Mouse (Mus musculus) brown adipose tissue, adult 24 weeks (tissue): ENCODE results near the gene Adamts13. TPM values are rescaled to one million over a fixed set of nuclear protein-coding genes. Genes with fewer than 3 reads are reported as not detected.
A peak's percentile ranks its signal among the peaks of the same experiment; 100 is the strongest.

ENCODE experiments used
- H3K27ac ChIP-seq: fragments of 200-500 bp; replicated peaks from 2 replicates; pipeline ENCODE4 v1.5.1; 2012; ENCODE audit warnings: low read depth, mild to moderate bottlenecking, low read length
- H3K4me1 ChIP-seq: fragments of 200-500 bp; 2 replicates; pipeline ENCODE4 v1.6.1; 2012; ENCODE audit warnings: low read length, mixed read lengths; ENCODE audit not compliant: control insufficient read depth, insufficient read depth, insufficient read length
- H3K4me3 ChIP-seq: fragments of 200-500 bp; 2 replicates; pipeline ENCODE4 v1.5.1; 2012; ENCODE audit warnings: low read depth, mild to moderate bottlenecking, low read length, moderate library complexity; ENCODE audit not compliant: insufficient read depth
- polyA plus RNA-seq: library from polyadenylated mRNA; stranded (reverse); fragments of >200 nt; gene quantifications from 2 replicates; pipeline ENCODE4 v1.2.4, GENCODE M21; 2012; ENCODE audit not compliant: missing spikeins, insufficient read depth, insufficient read length

Adamts13 gene
- polyA plus RNA-seq, 1 experiment: not detected

DNA sequence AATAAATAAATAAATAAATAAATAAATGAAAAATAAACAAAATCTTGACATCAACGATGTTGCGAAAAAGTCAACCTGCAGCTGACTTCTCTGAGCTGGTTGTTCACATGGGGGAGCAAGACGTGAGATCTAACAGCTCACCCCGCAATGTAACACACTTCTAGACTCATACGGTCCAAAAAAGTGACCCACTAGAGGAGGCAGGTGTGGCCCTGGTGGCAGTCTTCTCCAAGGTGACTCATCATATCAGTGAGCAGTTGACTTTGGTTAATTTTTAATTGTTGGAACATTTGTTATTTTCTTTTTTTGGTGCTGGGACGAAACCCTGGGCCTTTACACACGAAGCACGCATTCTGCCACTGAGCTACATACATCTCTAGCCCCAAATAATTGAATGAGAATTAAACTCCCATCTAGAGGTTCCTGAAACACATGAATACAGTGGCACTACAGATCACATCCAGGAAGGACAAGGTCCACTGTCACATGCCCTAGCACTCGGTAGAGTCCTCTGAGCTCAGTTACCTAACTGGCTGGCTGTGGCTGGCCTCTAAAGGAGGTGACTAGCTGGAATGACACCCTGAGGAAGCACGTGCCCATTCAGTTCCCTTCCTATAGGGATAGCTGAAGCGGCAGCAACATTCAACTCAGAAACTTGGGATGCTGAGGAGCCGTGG is 16.3 kb upstream of the Adamts13 start:
- H3K4me3 ChIP-seq: no peak overlapping the region
- no peaks in the 10 kb centered on the region; the same call in 1 of the 2 replicates for H3K4me1 ChIP-seq
- no peak overlapping the region for H3K27ac ChIP-seq

GRCm38 (mm10) chr2:26957488-26957859 is 15.7 kb upstream of the Adamts13 start:
- Histone ChIP-seq H3K27ac (no peak overlapping the region), H3K4me1 (no peaks in the 10 kb centered on the region; the same call in 1 of the 2 replicates), H3K4me3 (no peak overlapping the region)

DNA sequence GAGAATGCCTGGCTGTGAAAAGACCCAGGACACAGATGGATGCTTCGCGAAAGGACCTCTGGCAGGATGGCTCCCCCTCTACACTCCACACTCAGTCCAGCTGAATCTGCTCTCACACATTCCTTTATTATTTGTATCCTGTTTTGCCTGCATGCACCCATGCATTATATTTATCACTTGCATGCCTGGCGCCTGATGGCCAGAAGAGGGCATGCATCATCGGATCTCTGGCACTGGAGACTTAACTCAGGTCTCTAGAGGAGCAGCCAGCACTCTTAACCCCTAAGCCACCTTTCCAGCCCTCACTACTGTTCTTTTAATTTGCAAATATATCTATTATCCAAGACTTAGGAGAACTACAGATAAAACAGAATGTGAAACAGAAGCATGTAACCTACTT is 12.5 kb upstream of the Adamts13 start:
- Histone ChIP-seq H3K27ac (no peak overlapping the region), H3K4me3 (no peak overlapping the region), H3K4me1 (peaks cover 8% of the 10 kb centered on the region; the same call in 1 of the 2 replicates)

DNA sequence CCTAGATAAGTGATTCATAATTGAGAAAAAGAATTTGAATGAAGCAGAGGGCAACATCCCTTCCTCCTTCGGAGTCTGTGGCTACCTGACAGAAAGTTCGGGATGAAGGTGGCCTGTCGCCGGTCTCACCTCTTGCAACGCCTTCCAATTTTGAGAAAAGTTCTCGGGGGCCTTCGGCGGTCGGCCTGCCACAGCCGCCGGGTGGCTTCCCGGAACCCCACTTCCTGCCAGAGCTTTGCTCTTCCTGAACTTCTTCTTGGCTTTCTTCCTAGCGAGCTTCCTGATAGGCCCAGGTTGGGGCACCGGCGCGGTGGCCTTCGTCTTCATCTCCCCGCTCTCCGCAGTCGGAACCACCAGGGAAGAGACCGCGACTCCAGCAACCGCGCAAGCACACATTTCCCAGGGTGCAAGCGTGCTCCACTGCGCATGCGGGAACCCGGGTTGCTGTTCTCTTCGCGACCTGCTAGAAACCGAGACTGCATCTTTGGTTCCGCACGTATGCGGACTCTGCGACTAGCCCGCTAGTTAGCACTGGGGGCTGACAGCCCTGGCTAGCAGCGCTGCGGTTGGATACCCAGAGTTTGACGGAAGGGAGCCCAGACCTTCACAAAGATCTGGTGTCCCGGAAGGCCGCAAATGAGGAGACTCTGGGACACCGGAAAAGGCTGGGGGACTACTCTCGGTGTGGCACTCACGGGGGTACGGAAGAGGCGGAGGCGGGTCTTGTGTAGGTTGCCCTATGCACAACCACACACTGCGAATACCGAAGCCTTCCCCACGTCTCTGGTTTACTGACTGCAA is 9.1 kb upstream of the Adamts13 start, which contains the start of gene Rexo4:
Gene Rexo4, minus strand, starts transcription at position 464 of the 801 bp plus-strand sequence.
- peak within 1 kb of the TSS; percentile 94 for H3K27ac ChIP-seq
- H3K4me3 ChIP-seq: peak within 1 kb of the TSS; percentile 87
- H3K4me1 ChIP-seq: peaks cover 8% of the 10 kb centered on the region; the same call in 1 of the 2 replicates

DNA sequence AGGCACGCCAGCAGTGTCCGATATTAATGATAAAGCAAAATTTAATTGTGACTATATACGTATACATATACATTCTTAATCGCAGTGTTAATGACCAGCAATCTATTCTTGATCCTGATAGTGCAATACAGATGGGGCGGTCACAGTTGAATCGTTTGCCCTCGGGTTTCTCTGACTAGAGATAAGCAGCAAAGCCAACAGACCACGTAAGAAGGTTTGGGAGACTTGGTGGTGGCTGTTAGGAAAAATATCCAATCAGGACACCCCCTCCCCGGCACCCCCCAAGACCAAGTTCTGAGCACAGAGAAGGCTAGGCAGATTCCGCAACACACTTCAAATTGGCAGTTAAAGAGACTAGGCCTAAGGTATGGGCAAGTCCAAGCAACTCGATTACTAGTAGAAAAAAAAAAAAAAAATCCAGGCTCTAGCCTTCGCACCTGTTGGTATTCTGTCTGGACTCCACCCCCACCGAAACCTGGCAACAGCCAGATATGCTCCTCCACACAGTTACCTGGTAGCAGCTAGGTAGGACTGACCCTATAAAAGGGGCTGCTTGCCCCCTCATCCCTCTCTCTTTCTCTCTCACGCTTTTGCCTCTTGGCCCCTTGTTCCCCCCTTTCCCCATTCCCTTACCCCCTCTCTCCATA is 8.4 kb upstream of the Adamts13 start:
- peaks cover 8% of the 10 kb centered on the region; the same call in 1 of the 2 replicates for H3K4me1 ChIP-seq
- peak overlapping the region; percentile 87 for H3K4me3 ChIP-seq
- 0 out of 2 replicates have a peak overlapping the region, but pooled peaks have one; percentile 21 for H3K27ac ChIP-seq

DNA sequence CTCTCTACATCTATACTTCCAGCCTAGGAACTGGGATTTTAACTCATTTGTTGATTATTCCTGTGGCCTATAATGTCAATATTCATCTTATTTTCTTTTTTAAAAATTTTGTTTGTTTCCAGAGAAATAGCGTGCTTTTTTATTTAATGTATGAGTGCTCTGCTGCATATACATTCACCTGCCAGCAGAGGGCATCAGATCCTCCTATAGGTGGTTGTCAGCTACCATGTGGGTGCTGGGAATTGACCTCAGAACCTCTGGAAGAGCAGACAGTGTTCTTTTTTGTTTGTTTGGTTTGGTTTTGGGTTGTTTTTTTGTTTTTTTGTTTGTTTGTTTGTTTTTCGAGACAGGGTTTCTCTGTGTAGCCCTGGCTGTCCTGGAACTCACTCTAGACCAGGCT is 6.0 kb upstream of the Adamts13 start:
- Histone ChIP-seq H3K4me3 (no peak overlapping the region), H3K27ac (no peak overlapping the region), H3K4me1 (peaks cover 8% of the 10 kb centered on the region; the same call in 1 of the 2 replicates)

DNA sequence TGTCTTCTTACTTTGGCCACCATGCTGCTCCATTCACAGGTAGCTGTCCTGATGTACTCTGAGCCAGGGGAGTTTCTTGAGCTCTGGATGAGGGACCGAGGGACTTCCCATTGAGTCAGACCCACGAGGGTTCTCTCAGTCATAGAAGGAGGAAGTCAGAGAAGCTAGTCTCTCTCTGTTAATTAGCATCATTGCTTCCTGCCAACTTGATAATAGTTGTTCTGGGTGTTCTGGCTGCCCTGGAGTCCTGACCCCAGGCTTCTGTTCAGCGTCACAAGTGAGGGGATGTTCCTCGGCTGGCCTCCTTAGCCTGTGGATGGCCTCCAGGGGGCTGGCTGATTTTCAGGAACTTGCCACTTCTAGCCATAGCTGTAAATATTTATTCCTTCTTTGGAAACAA is 744 bp downstream of the Adamts13 start:
- Histone ChIP-seq H3K27ac (no peak overlapping the region), H3K4me1 (no peaks in the 10 kb centered on the region)

GRCm38 (mm10) chr2:26980361-26980760 is 7.1 kb downstream of the Adamts13 start:
- no peak overlapping the region for H3K27ac ChIP-seq
- no peaks in the 10 kb centered on the region for H3K4me1 ChIP-seq
- no peak overlapping the region for H3K4me3 ChIP-seq

More for the DNA sequence above, 744 bp downstream of the Adamts13 start:
- H3K4me3 ChIP-seq: no peak overlapping the region

DNA sequence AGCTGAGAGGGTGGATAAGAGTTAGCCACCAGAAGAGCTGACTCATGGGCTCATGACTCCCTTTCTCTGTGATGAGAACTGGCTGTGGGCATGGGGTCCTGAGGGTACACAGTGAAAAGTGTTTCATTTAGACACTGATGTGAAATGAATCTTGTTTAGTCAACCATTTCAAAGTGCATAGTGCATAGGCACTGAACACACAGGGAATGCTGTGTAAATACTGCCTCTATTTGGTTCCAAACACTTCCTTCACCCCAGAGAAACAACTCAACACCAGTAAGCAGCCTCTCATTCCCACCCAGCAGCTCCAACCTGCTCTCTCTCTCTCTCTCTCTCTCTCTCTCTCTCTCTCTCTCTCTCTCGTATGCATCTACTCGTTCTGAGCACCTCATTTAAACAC is 11.0 kb downstream of the Adamts13 start:
- no peaks in the 10 kb centered on the region for H3K4me1 ChIP-seq
- no peak overlapping the region for H3K27ac ChIP-seq
- no peak overlapping the region for H3K4me3 ChIP-seq

- Histone ChIP-seq H3K4me3 (no peak overlapping the region), H3K27ac (no peak overlapping the region), H3K4me1 (no peaks in the 10 kb centered on the region)
These were observed 11.4 kb downstream of the Adamts13 start for GRCm38 (mm10) chr2:26984640-26985039.

GRCm38 (mm10) chr2:26993936-26994335 is 20.7 kb downstream of the Adamts13 start:
- Histone ChIP-seq H3K4me3 (no peak overlapping the region), H3K4me1 (no peaks in the 10 kb centered on the region), H3K27ac (no peak overlapping the region)

GRCm38 (mm10) chr2:26997498-26997897 is 24.3 kb downstream of the Adamts13 start:
- Histone ChIP-seq H3K27ac (no peak overlapping the region), H3K4me1 (no peaks in the 10 kb centered on the region), H3K4me3 (no peak overlapping the region)

GRCm38 (mm10) chr2:26997993-26998392 is 24.8 kb downstream of the Adamts13 start:
- no peak overlapping the region for H3K27ac ChIP-seq
- H3K4me1 ChIP-seq: no peaks in the 10 kb centered on the region
- no peak overlapping the region for H3K4me3 ChIP-seq

GRCm38 (mm10) chr2:27006255-27006654 is 33.0 kb downstream of the Adamts13 start:
- Histone ChIP-seq H3K27ac (no peak overlapping the region), H3K4me3 (no peak overlapping the region), H3K4me1 (peaks cover 7% of the 10 kb centered on the region)

DNA sequence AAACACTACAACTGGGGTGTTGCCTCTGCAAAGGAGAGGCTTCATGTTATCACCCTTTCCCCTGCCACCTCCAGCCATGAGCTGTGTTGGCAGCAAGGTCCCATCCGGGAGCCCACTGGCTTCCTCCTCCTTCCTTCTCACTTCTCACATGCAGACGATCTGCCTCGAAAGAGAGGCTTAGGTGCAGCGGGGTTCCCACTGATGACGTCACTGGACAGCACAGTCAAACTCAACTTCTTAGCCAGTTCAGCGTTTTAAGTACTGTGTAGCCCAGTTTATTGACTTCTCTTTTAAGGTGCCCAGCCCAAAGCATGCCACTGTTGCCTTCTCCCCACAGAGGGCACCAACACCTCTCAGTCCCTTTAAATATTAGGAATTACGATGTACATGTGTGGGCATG is 34.5 kb downstream of the Adamts13 start:
- Histone ChIP-seq H3K4me3 (no peak overlapping the region), H3K27ac (no peak overlapping the region), H3K4me1 (peaks cover 7% of the 10 kb centered on the region)
